Mouse (Mus musculus): ENCODE results near the gene Pde6d. TPM values are rescaled to one million over a fixed set of nuclear protein-coding genes. Genes with fewer than 3 reads are reported as not detected.
"Not testable (repeated sequence)": the region's sequence is repeated elsewhere in the genome, so short reads cannot be mapped to it uniquely, and the experiment has no call there.

The Pde6d gene
- polyA plus RNA-seq, 1 experiment from 2014 or later, result 73.6 TPM

- DNase-seq (ENCODE audit: low spot score), result no peak
- no peaks in the 10 kb centered on the region for H3K36me3 ChIP-seq
- no peak overlapping the region for H3K27ac ChIP-seq
- H3K9me3 ChIP-seq, result no peaks in the 10 kb centered on the region
- no peak overlapping the region for H3K4me3 ChIP-seq
- 0 out of 2 replicates have a peak, but pooled peaks cover 4% of the 10 kb centered on the region for H3K27me3 ChIP-seq (ENCODE audit: insufficient read depth, poor library complexity, severe bottlenecking)
- WGBS, result 75% methylated on average over 6 of the region's 6 CpGs
- H3K4me1 ChIP-seq, result peaks cover 12% of the 10 kb centered on the region
These were observed 66.6 kb downstream of the Pde6d start for GRCm38 (mm10) chr1:86515715-86516410.

GRCm38 (mm10) chr1:86513031-86513430, 69.4 kb downstream of the Pde6d start:
- not testable (repeated sequence) for H3K27me3 ChIP-seq (ENCODE audit: insufficient read depth, poor library complexity, severe bottlenecking); DNase-seq (ENCODE audit: low spot score); H3K9me3 ChIP-seq; H3K27ac ChIP-seq; H3K4me3 ChIP-seq; H3K36me3 ChIP-seq
- peaks cover 14% of the 10 kb centered on the region for H3K4me1 ChIP-seq
- 71% methylated on average over 1 of the region's 1 CpGs for WGBS

- no peaks in the 10 kb centered on the region for H3K36me3 ChIP-seq
- no peak overlapping the region for H3K4me3 ChIP-seq
- H3K4me1 ChIP-seq, result peaks cover 14% of the 10 kb centered on the region
- H3K27ac ChIP-seq, result no peak overlapping the region
- WGBS, result 86% methylated on average over 4 of the region's 4 CpGs
- no peaks in the 10 kb centered on the region for H3K27me3 ChIP-seq (ENCODE audit: insufficient read depth, poor library complexity, severe bottlenecking)
- DNase-seq (ENCODE audit: low spot score), result no peak
- H3K9me3 ChIP-seq, result no peaks in the 10 kb centered on the region
These were observed 70.2 kb downstream of the Pde6d start for GRCm38 (mm10) chr1:86512154-86512720.

GRCm38 (mm10) chr1:86510676-86511441, 71.6 kb downstream of the Pde6d start:
- DNase-seq (ENCODE audit: low spot score), result no peak
- no peak overlapping the region; the same call in 1 of the 2 replicates for H3K4me3 ChIP-seq
- H3K9me3 ChIP-seq, result no peaks in the 10 kb centered on the region
- 51% methylated on average over 9 of the region's 9 CpGs for WGBS
- H3K27ac ChIP-seq, result peak overlapping the region; percentile 60; the same call in 1 of the 2 replicates
- H3K4me1 ChIP-seq, result peaks cover 24% of the 10 kb centered on the region
- no peaks in the 10 kb centered on the region for H3K36me3 ChIP-seq
- no peaks in the 10 kb centered on the region for H3K27me3 ChIP-seq (ENCODE audit: insufficient read depth, poor library complexity, severe bottlenecking)

GRCm38 (mm10) chr1:86510266-86510665, 72.2 kb downstream of the Pde6d start:
- no peak for DNase-seq (ENCODE audit: low spot score)
- H3K9me3 ChIP-seq, result no peaks in the 10 kb centered on the region
- H3K27me3 ChIP-seq (ENCODE audit: insufficient read depth, poor library complexity, severe bottlenecking), result no peaks in the 10 kb centered on the region
- H3K4me1 ChIP-seq, result peaks cover 28% of the 10 kb centered on the region
- H3K27ac ChIP-seq, result peak overlapping the region; percentile 52; the same call in 1 of the 2 replicates
- no peaks in the 10 kb centered on the region for H3K36me3 ChIP-seq
- no peak overlapping the region for H3K4me3 ChIP-seq
- 92% methylated on average over 1 of the region's 1 CpGs for WGBS

- Histone ChIP-seq H3K27ac (peak overlapping the region; percentile 69), H3K27me3 (ENCODE audit: insufficient read depth, poor library complexity, severe bottlenecking) (no peaks in the 10 kb centered on the region), H3K36me3 (no peaks in the 10 kb centered on the region), H3K4me1 (peaks cover 37% of the 10 kb centered on the region), H3K4me3 (no peak overlapping the region), H3K9me3 (no peaks in the 10 kb centered on the region)
- peak; percentile 93 for DNase-seq (ENCODE audit: low spot score)
- 12% methylated on average over 7 of the region's 7 CpGs for WGBS
These were observed 73.0 kb downstream of the Pde6d start for GRCm38 (mm10) chr1:86509410-86509809.

GRCm38 (mm10) chr1:86507866-86508265, 74.6 kb downstream of the Pde6d start:
- 84% methylated on average over 5 of the region's 5 CpGs for WGBS
- Histone ChIP-seq H3K4me3 (no peak overlapping the region), H3K4me1 (peaks cover 52% of the 10 kb centered on the region), H3K9me3 (no peaks in the 10 kb centered on the region), H3K36me3 (no peaks in the 10 kb centered on the region), H3K27me3 (ENCODE audit: insufficient read depth, poor library complexity, severe bottlenecking) (no peaks in the 10 kb centered on the region), H3K27ac (0 out of 2 replicates have a peak overlapping the region, but pooled peaks have one; percentile 49)
- no peak for DNase-seq (ENCODE audit: low spot score)

- peak overlapping the region; percentile 97; the same call in 1 of the 2 replicates for H3K27ac ChIP-seq
- H3K4me3 ChIP-seq, result no peak overlapping the region
- no peaks in the 10 kb centered on the region for H3K27me3 ChIP-seq (ENCODE audit: insufficient read depth, poor library complexity, severe bottlenecking)
- DNase-seq (ENCODE audit: low spot score), result no peak
- H3K9me3 ChIP-seq, result no peaks in the 10 kb centered on the region
- no peaks in the 10 kb centered on the region for H3K36me3 ChIP-seq
- 79% methylated on average over 5 of the region's 5 CpGs for WGBS
- H3K4me1 ChIP-seq, result peaks cover 62% of the 10 kb centered on the region
These were observed 76.0 kb downstream of the Pde6d start for GRCm38 (mm10) chr1:86506420-86506819.

- no peaks in the 10 kb centered on the region for H3K27me3 ChIP-seq (ENCODE audit: insufficient read depth, poor library complexity, severe bottlenecking)
- 67% methylated on average over 1 of the region's 1 CpGs for WGBS
- H3K4me3 ChIP-seq, result peak overlapping the region; percentile 59; the same call in 1 of the 2 replicates
- peaks cover 63% of the 10 kb centered on the region for H3K4me1 ChIP-seq
- peak overlapping the region; percentile 97 for H3K27ac ChIP-seq
- no peaks in the 10 kb centered on the region for H3K36me3 ChIP-seq
- H3K9me3 ChIP-seq, result no peaks in the 10 kb centered on the region
- no peak for DNase-seq (ENCODE audit: low spot score)
These were observed 77.0 kb downstream of the Pde6d start for GRCm38 (mm10) chr1:86505461-86505860.

- no peaks in the 10 kb centered on the region for H3K36me3 ChIP-seq
- 20% methylated on average over 19 of the region's 19 CpGs for WGBS
- H3K9me3 ChIP-seq, result no peaks in the 10 kb centered on the region
- H3K4me3 ChIP-seq, result peak overlapping the region; percentile 59
- DNase-seq (ENCODE audit: low spot score), result no peak
- H3K4me1 ChIP-seq, result peaks cover 66% of the 10 kb centered on the region
- H3K27ac ChIP-seq, result peak overlapping the region; percentile 97
- H3K27me3 ChIP-seq (ENCODE audit: insufficient read depth, poor library complexity, severe bottlenecking), result no peaks in the 10 kb centered on the region
These were observed 77.6 kb downstream of the Pde6d start for GRCm38 (mm10) chr1:86504697-86505421.

- peak overlapping the region; percentile 97 for H3K27ac ChIP-seq
These were observed 78.3 kb downstream of the Pde6d start for GRCm38 (mm10) chr1:86503906-86504696.

More at GRCm38 (mm10) chr1:86503906-86504696, 78.3 kb downstream of the Pde6d start:
- peaks cover 62% of the 10 kb centered on the region for H3K4me1 ChIP-seq
- no peaks in the 10 kb centered on the region for H3K9me3 ChIP-seq
- WGBS, result under 1% methylated on average over 64 of the region's 64 CpGs
- H3K27me3 ChIP-seq (ENCODE audit: insufficient read depth, poor library complexity, severe bottlenecking), result no peaks in the 10 kb centered on the region
- no peaks in the 10 kb centered on the region for H3K36me3 ChIP-seq
- peak overlapping the region; percentile 59 for H3K4me3 ChIP-seq
- DNase-seq (ENCODE audit: low spot score), result peak; percentile 98
